Mouse (Mus musculus) intestine, embryonic 16.5 days (tissue): ENCODE measurements around the gene Xxylt1. TPM values are rescaled to one million over a fixed set of nuclear protein-coding genes. Genes with fewer than 3 reads are reported as not detected.

ENCODE experiments used
- ATAC-seq: fragments of 200-750 bp; cut with Nextera tagmentation; 2 replicates; pipeline ENCODE4 v1.8.0; 2017; ENCODE audit warnings: moderate TSS enrichment, moderate library complexity
- H3K27ac ChIP-seq: fragments of 300-500 bp; sonication (generic); 2 replicates; pipeline ENCODE4 v1.5.1; 2014; ENCODE audit warnings: mild to moderate bottlenecking, low read length
- H3K27me3 ChIP-seq: fragments of 300-500 bp; sonication (generic); replicated peaks from 2 replicates; pipeline ENCODE4 v1.6.1; 2014; ENCODE audit warnings: low read length, control low read depth, mixed read lengths; ENCODE audit not compliant: control insufficient read depth, insufficient read depth
- H3K36me3 ChIP-seq: fragments of 300-500 bp; sonication (generic); 2 replicates; pipeline ENCODE4 v1.6.1; 2014; ENCODE audit warnings: low read length, control low read depth; ENCODE audit not compliant: control insufficient read depth, insufficient read depth
- H3K4me1 ChIP-seq: fragments of 300-500 bp; sonication (generic); 2 replicates; pipeline ENCODE4 v1.6.1; 2014; ENCODE audit warnings: low read length, control low read depth, mixed read lengths; ENCODE audit not compliant: control insufficient read depth, insufficient read depth
- H3K4me2 ChIP-seq: fragments of 300-500 bp; sonication (generic); 2 replicates; pipeline ENCODE4 v1.6.1; 2014; ENCODE audit warnings: low read depth, low read length, control low read depth
- H3K4me3 ChIP-seq: fragments of 300-500 bp; sonication (generic); 2 replicates; pipeline ENCODE4 v1.5.1; 2014; ENCODE audit warnings: mild to moderate bottlenecking, low read length
- H3K9ac ChIP-seq: fragments of 300-500 bp; sonication (generic); 2 replicates; pipeline ENCODE4 v1.6.1; 2014; ENCODE audit warnings: low read depth, low read length
- H3K9me3 ChIP-seq: fragments of 300-500 bp; sonication (generic); 2 replicates; pipeline ENCODE4 v1.6.1; 2016; ENCODE audit warnings: low read length, control low read depth; ENCODE audit not compliant: control insufficient read depth
- WGBS: fragments of 180-500 bp; shearing (Covaris S2); extraction: QIAGEN DNeasy Blood & Tissue Kit; methylation state at CpG from one replicate; pipeline ENCODE4 v1.1.7; 2014; 5-methylcytosine and 5-hydroxymethylcytosine counted together
- polyA plus RNA-seq: library from polyadenylated mRNA; unstranded; fragments of >200 nt; fragmentation: Nextera tagmentation; extraction: Ambion mirVana; gene quantifications from 2 replicates; pipeline ENCODE4 v1.2.1, GENCODE M21; 2015

Gene Xxylt1
- polyA plus RNA-seq, 1 experiment from 2014 or later: 4.9 TPM

DNA sequence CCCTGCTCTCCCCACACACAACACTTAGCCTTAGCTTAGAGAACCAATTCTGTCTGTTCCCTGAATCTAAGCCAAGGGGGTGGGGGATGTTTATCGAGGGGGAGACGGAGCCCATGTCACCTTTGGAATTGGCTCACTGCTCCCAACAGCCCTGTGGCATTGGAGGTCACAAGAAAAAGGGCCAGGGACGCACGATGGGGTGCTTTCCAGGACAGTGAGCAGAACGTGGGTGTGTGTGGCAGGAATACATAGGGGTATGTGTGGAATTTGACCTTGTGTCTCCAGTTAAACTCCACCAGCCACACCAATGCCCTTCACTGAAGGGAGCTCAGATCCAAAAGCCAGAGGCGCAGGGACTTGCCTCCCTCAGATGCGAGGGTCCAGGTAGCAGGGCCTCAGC, 116.3 kb downstream of the Xxylt1 start:
- 77% methylated on average over 7 of the region's 7 CpGs for WGBS
- Histone ChIP-seq H3K4me2 (no peak overlapping the region), H3K27ac (no peak overlapping the region), H3K9me3 (no peaks in the 10 kb centered on the region), H3K27me3 (no peaks in the 10 kb centered on the region), H3K4me1 (peaks cover 27% of the 10 kb centered on the region), H3K9ac (no peak overlapping the region), H3K4me3 (no peak overlapping the region), H3K36me3 (no peaks in the 10 kb centered on the region)
- ATAC-seq: no peak

DNA sequence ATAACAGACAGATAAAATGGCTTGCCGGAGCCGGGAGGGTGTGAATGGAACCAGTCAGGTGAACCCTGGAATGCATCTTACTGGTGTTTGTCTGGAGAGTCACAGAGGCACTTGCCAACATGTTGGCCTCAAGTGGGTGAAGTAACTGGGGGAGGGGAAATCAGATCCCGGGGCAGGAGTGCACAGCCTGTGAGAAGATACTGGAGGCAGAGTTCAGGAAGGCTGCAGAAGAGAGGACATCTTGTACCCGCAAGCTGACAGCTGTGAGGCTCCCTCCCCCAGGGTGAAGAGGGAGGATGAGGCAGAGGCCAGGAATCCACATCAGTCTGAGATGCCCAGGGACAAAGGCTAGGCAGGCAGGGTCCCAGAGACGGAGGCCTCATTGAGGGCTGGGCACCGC, 116.8 kb downstream of the Xxylt1 start:
- WGBS: 84% methylated on average over 6 of the region's 6 CpGs
- Histone ChIP-seq H3K9ac (no peak overlapping the region), H3K9me3 (no peaks in the 10 kb centered on the region), H3K27ac (no peak overlapping the region), H3K36me3 (no peaks in the 10 kb centered on the region), H3K27me3 (no peaks in the 10 kb centered on the region), H3K4me2 (no peak overlapping the region), H3K4me1 (peaks cover 27% of the 10 kb centered on the region), H3K4me3 (no peak overlapping the region)
- no peak for ATAC-seq

DNA sequence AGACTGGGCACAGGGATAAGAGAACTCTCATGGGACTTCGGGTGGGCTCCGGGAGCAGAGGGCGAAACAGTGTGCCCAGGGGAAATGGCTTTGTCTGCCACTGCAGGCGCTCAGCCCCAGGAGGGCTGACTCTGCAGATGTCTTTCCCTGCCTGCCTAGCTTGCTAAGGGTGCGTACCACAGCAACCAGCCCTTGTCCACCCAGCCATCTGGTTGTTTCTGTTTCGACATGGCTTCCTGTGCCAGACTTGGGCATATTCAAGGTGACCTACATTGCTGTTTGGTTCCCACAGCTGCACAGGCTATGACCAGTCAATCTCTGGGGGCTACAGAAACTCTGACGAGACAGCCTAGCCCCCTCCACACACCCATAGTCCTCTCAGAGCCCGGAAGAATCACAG, 118.7 kb downstream of the Xxylt1 start:
- 91% methylated on average over 8 of the region's 8 CpGs for WGBS
- no peak for ATAC-seq
- Histone ChIP-seq H3K4me1 (peaks cover 25% of the 10 kb centered on the region), H3K27ac (no peak overlapping the region), H3K4me3 (no peak overlapping the region), H3K36me3 (no peaks in the 10 kb centered on the region), H3K9ac (no peak overlapping the region), H3K4me2 (no peak overlapping the region), H3K27me3 (no peaks in the 10 kb centered on the region), H3K9me3 (no peaks in the 10 kb centered on the region)

DNA sequence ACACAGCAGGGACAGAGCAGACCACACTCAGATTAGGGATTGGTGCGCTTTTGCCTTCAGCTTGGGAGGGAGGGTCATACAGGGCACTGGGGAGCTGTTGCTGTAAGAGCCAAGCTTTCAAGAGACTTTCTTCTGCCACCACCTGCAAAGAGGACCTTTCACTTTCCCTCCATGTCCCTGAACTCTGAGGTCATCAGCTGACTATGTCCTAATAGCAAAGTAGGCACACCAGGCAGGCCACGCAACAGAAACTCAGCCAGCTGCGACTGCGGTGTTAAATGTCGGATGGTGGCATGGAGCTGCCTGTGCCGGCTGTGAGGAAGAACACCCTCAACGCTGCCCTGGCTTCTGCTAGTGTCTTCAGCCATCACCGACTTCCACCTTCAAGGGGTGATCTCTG, 120.1 kb downstream of the Xxylt1 start:
- no peak overlapping the region for H3K4me2 ChIP-seq
- H3K27ac ChIP-seq: no peak overlapping the region
- H3K27me3 ChIP-seq: no peaks in the 10 kb centered on the region
- H3K4me3 ChIP-seq: no peak overlapping the region
- H3K9me3 ChIP-seq: no peaks in the 10 kb centered on the region
- no peak for ATAC-seq
- no peaks in the 10 kb centered on the region for H3K36me3 ChIP-seq
- peaks cover 25% of the 10 kb centered on the region for H3K4me1 ChIP-seq
- H3K9ac ChIP-seq: no peak overlapping the region
- WGBS: 94% methylated on average over 8 of the region's 8 CpGs

DNA sequence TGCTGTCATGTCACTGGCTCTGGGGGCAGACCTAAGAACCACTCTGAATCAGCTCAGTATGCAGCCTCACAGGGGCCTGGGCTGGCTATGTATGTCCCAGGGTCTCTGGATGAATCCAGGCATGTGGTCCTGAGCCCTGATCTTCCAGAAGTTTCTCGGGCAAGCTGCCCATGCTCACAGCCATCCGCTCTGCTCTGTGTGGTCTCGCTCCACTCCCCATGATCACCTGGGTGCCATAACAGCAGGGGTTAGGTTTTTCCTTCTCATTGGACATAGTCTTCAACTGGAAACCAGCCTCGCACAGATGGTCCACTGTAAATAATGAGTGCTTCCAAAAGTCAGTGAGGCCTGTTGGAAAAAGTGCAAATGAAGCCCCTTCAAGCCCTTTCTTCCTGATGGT, 121.0 kb downstream of the Xxylt1 start:
- 78% methylated on average over 4 of the region's 4 CpGs for WGBS
- ATAC-seq: no peak
- H3K27ac ChIP-seq: no peak overlapping the region

DNA sequence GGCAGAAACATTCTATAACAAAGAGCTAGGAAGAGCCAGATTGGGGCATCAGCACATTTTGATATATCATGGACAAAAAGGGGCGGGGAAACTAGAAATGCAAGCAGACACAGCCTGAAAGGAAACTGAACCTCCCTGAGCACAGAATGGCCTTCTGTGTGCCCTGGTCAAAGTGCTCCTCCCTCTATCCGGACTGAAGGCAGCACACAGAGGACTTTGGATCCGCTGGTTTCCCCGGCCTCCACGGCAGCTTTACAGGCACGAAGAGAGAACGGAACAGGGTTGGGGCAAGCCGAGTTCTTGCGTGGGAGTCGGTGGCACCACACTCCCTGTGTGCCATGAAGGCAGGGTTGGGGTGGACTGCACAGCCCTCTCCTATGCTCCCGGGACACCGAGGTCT, 121.5 kb downstream of the Xxylt1 start:
- H3K9me3 ChIP-seq: no peaks in the 10 kb centered on the region
- peak; percentile 87 for ATAC-seq
- peak overlapping the region; percentile 19; the same call in 1 of the 2 replicates for H3K4me2 ChIP-seq
- H3K36me3 ChIP-seq: no peaks in the 10 kb centered on the region
- H3K9ac ChIP-seq: no peak overlapping the region
- no peaks in the 10 kb centered on the region for H3K27me3 ChIP-seq
- peaks cover 25% of the 10 kb centered on the region for H3K4me1 ChIP-seq
- no peak overlapping the region for H3K4me3 ChIP-seq
- no peak overlapping the region for H3K27ac ChIP-seq
- WGBS: 67% methylated on average over 12 of the region's 12 CpGs

More for the DNA sequence above, 121.0 kb downstream of the Xxylt1 start:
- no peak overlapping the region for H3K4me3 ChIP-seq
- peaks cover 25% of the 10 kb centered on the region for H3K4me1 ChIP-seq
- no peaks in the 10 kb centered on the region for H3K9me3 ChIP-seq
- H3K9ac ChIP-seq: no peak overlapping the region; the same call in 1 of the 2 replicates
- peak overlapping the region; percentile 19; the same call in 1 of the 2 replicates for H3K4me2 ChIP-seq
- H3K36me3 ChIP-seq: no peaks in the 10 kb centered on the region
- H3K27me3 ChIP-seq: no peaks in the 10 kb centered on the region

DNA sequence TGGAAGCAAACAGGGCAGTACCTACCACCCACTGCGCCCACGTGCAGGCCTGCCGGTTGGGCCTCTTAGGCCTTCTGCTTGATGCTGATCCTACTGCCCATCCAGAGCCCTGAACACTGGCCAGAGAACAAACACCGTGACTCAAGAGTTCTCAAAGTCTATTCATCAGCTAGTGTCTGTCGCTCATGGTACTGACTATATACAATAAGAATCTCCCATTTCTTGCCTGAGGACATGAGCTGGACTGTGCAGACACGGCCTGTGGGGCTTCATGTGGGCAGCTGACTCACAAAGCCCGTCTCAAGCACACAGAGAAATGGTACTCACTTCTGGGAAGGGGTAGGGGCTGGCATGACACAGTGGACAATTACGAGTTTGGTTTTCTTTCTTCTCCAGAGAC, 125.1 kb downstream of the Xxylt1 start:
- WGBS: 86% methylated on average over 8 of the region's 8 CpGs
- H3K36me3 ChIP-seq: no peaks in the 10 kb centered on the region
- no peak overlapping the region for H3K9ac ChIP-seq
- no peak overlapping the region for H3K4me3 ChIP-seq
- no peaks in the 10 kb centered on the region for H3K27me3 ChIP-seq
- ATAC-seq: no peak
- H3K9me3 ChIP-seq: no peaks in the 10 kb centered on the region
- H3K27ac ChIP-seq: no peak overlapping the region
- no peak overlapping the region for H3K4me2 ChIP-seq
- peaks cover 22% of the 10 kb centered on the region for H3K4me1 ChIP-seq

DNA sequence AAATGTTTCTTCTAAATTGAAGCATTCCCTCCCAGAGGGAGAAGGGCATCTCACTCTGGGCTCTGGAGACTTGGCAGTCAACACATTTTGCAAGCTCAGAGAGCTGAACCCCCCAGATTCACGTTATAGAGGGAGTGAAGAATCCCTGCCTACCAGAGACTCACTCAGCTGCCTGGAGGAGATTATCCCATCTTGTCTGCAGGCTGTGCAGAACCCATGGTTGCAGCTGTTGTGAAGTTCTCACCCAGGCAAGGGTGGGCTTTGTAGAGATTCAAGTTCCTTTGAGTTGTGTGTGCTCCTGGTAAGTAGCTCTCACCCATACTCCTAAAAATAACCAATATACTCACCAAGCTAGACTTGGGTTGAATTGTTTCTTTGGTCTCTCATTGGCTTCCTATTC, 132.6 kb downstream of the Xxylt1 start:
- no peak overlapping the region for H3K4me3 ChIP-seq
- no peak overlapping the region for H3K9ac ChIP-seq
- 67% methylated on average over 1 of the region's 1 CpGs for WGBS
- ATAC-seq: no peak
- no peaks in the 10 kb centered on the region for H3K27me3 ChIP-seq
- H3K4me1 ChIP-seq: no peaks in the 10 kb centered on the region
- H3K27ac ChIP-seq: no peak overlapping the region
- H3K4me2 ChIP-seq: no peak overlapping the region
- H3K36me3 ChIP-seq: no peaks in the 10 kb centered on the region
- H3K9me3 ChIP-seq: no peaks in the 10 kb centered on the region

DNA sequence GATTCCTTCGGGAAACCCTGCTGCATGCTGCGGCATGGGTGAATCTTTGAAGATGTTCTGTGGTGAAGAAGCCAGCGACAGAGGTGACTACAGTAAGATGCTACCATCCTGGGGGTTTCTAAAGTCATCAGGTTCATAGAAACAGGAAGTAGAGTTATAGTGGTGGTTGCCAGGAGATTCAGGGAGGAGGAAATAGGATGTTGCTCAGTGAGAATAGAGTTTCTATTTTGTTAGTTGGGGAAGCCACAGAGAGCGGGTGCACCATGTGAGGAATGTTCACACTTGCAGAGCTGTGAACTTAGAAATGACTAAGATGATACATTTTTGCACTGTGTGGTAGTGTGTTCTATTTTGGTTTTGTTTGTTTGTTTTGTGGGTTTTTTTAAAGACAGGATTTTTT, 133.0 kb downstream of the Xxylt1 start:
- no peaks in the 10 kb centered on the region for H3K36me3 ChIP-seq
- H3K27ac ChIP-seq: no peak overlapping the region
- no peak overlapping the region for H3K9ac ChIP-seq
- no peaks in the 10 kb centered on the region for H3K4me1 ChIP-seq
- no peak for ATAC-seq
- H3K4me2 ChIP-seq: no peak overlapping the region
- H3K27me3 ChIP-seq: no peaks in the 10 kb centered on the region
- 89% methylated on average over 4 of the region's 4 CpGs for WGBS
- H3K9me3 ChIP-seq: no peaks in the 10 kb centered on the region
- H3K4me3 ChIP-seq: no peak overlapping the region

DNA sequence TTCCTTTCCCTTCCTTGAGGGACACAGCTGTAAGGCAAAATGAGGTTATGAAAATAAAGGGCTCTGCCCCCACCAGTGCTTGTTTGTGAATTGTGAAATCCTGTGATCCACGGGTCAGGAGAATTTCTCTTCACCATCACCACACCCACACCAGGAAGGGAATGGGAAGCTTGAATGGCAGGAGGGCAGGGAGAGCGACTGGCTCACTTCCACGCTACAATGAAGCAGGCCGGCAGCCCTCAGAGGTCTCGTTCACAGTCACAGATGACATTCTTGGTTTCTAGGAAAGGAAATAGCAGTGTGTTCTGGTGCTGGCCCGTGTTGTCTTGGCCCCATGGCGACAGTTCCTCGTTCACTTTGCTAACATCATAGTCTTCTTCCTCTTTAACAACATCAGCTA, 136.3 kb downstream of the Xxylt1 start:
- Histone ChIP-seq H3K27me3 (no peaks in the 10 kb centered on the region), H3K9me3 (no peaks in the 10 kb centered on the region), H3K4me3 (no peak overlapping the region), H3K27ac (no peak overlapping the region), H3K4me1 (no peaks in the 10 kb centered on the region), H3K36me3 (no peaks in the 10 kb centered on the region), H3K9ac (no peak overlapping the region), H3K4me2 (no peak overlapping the region)
- 66% methylated on average over 8 of the region's 8 CpGs for WGBS
- no peak for ATAC-seq
